Mouse (Mus musculus): Measurements from ENCODE around the gene Gm10181. TPM values are rescaled to one million over a fixed set of nuclear protein-coding genes. Genes with fewer than 3 reads are reported as not detected.

The Gm10181 gene
- not detected in 2 replicates for polyA plus RNA-seq (2015; fragmentation: Nextera tagmentation; extraction: Ambion mirVana)

DNA sequence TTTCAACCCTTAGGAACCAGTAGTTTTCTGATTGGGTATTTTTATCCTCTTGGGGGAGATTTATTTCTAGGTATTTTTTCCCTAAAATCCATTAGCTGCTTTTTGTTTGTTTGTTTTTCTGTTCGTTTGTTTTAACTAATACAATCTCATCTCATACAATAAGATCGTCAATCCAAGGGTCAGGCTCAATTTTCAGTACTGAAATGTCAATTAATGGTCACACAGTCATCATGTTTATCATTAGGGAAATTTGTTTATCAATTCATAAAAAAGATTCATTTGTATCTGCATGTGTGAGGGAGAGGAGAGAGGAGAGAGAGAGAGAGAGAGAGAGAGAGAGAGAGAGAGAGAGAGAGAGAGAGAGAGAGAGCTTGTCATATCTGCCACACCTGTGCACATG is at the start of gene Gm10181:
Gene Gm10181, plus strand, starts transcription at position 301 of the 400 bp plus-strand sequence.
- no peak within 1 kb of the TSS for H3K27ac ChIP-seq (ENCODE audit: low read length)
- no peak for ATAC-seq (ENCODE audit: low FRiP score, low TSS enrichment)
- H3K4me1 ChIP-seq (ENCODE audit: insufficient read depth, low read length): no peaks in the 10 kb centered on the region
- no peaks in the 10 kb centered on the region for H3K36me3 ChIP-seq (ENCODE audit: insufficient read depth, low read length)
- H3K9ac ChIP-seq (replicated peaks; ENCODE audit: low read length): no peak within 1 kb of the TSS
- no peaks in the 10 kb centered on the region for H3K27me3 ChIP-seq (ENCODE audit: insufficient read depth, low read length)
- no peaks in the 10 kb centered on the region for H3K9me3 ChIP-seq (ENCODE audit: low read length)
- no peak within 1 kb of the TSS for H3K4me2 ChIP-seq (replicated peaks; ENCODE audit: low read depth, low read length)
- 78% methylated on average over 2 of the region's 2 CpGs for WGBS
- no peak within 1 kb of the TSS for H3K4me3 ChIP-seq (ENCODE audit: low read length)

DNA sequence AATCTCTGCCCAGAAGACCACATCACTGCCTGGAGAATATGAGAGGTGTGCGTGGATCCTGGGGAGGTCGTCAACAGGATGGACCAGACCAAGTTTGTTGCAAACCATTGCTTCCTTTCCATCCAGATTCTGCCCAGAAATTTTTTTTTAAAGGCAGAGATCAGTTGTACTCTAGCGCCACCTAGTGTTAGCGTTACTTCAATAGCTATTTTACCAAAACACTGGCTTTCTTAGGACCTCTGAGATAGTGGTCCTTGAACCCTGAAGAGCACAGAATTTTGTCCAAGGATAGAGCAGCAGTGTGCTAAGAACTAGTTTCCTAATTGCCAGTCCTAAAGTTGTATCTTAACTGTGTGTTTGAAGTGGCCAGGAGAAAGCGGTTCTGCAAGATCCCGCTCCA is 47.6 kb upstream of the Gm10181 start:
- no peak overlapping the region for H3K4me3 ChIP-seq (ENCODE audit: low read length)
- H3K36me3 ChIP-seq (ENCODE audit: insufficient read depth, low read length): no peaks in the 10 kb centered on the region
- no peaks in the 10 kb centered on the region for H3K9me3 ChIP-seq (ENCODE audit: low read length)
- no peaks in the 10 kb centered on the region for H3K27me3 ChIP-seq (ENCODE audit: insufficient read depth, low read length)
- H3K27ac ChIP-seq (ENCODE audit: low read length): no peak overlapping the region
- H3K4me1 ChIP-seq (ENCODE audit: insufficient read depth, low read length): no peaks in the 10 kb centered on the region
- ATAC-seq (ENCODE audit: low FRiP score, low TSS enrichment): no peak
- H3K4me2 ChIP-seq (replicated peaks; ENCODE audit: low read depth, low read length): no peak overlapping the region
- no peak overlapping the region for H3K9ac ChIP-seq (replicated peaks; ENCODE audit: low read length)
- 24% methylated on average over 6 of the region's 6 CpGs for WGBS

GRCm38 (mm10) chr9:25042162-25043111 is 46.8 kb upstream of the Gm10181 start:
- no peak for ATAC-seq (ENCODE audit: low FRiP score, low TSS enrichment)
- Histone ChIP-seq H3K9me3 (ENCODE audit: low read length) (no peaks in the 10 kb centered on the region), H3K27me3 (ENCODE audit: insufficient read depth, low read length) (no peaks in the 10 kb centered on the region), H3K4me2 (replicated peaks; ENCODE audit: low read depth, low read length) (no peak overlapping the region), H3K36me3 (ENCODE audit: insufficient read depth, low read length) (no peaks in the 10 kb centered on the region), H3K4me3 (ENCODE audit: low read length) (no peak overlapping the region), H3K4me1 (ENCODE audit: insufficient read depth, low read length) (no peaks in the 10 kb centered on the region), H3K9ac (replicated peaks; ENCODE audit: low read length) (no peak overlapping the region), H3K27ac (ENCODE audit: low read length) (no peak overlapping the region)
- WGBS: 45% methylated on average over 15 of the region's 15 CpGs

- Histone ChIP-seq H3K9me3 (ENCODE audit: low read length) (no peaks in the 10 kb centered on the region), H3K4me2 (replicated peaks; ENCODE audit: low read depth, low read length) (no peak overlapping the region), H3K9ac (replicated peaks; ENCODE audit: low read length) (no peak overlapping the region), H3K4me1 (ENCODE audit: insufficient read depth, low read length) (no peaks in the 10 kb centered on the region), H3K36me3 (ENCODE audit: insufficient read depth, low read length) (no peaks in the 10 kb centered on the region), H3K27ac (ENCODE audit: low read length) (no peak overlapping the region), H3K27me3 (ENCODE audit: insufficient read depth, low read length) (no peaks in the 10 kb centered on the region), H3K4me3 (ENCODE audit: low read length) (no peak overlapping the region)
- ATAC-seq (ENCODE audit: low FRiP score, low TSS enrichment): no peak
- WGBS: 88% methylated on average over 3 of the region's 3 CpGs
Observed at GRCm38 (mm10) chr9:25044325-25044724, 44.9 kb upstream of the Gm10181 start.

DNA sequence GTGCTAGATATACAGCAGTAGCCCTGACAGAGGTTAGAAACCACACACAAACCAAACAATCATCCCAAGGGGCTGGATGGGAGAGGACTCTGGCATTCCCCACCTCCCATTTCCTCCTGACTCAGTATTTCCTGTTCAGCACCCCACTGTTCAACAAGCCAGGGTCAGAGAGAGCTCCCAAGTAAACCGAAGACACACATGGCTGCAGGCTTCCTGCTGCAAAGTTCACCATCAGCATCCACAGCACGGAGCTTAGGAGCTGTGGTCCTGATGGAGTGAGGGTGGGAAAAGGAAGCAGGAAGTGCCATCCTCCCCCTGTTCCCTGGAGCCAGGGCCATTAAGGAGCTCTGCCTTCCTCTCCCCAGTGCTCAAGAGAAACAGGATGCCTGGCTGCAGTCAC is 40.9 kb upstream of the Gm10181 start:
- Histone ChIP-seq H3K9ac (replicated peaks; ENCODE audit: low read length) (no peak overlapping the region), H3K4me3 (ENCODE audit: low read length) (no peak overlapping the region), H3K27me3 (ENCODE audit: insufficient read depth, low read length) (no peaks in the 10 kb centered on the region), H3K27ac (ENCODE audit: low read length) (0 out of 2 replicates have a peak overlapping the region, but pooled peaks have one; percentile 1), H3K4me2 (replicated peaks; ENCODE audit: low read depth, low read length) (peak overlapping the region; percentile 31), H3K4me1 (ENCODE audit: insufficient read depth, low read length) (no peaks in the 10 kb centered on the region), H3K9me3 (ENCODE audit: low read length) (no peaks in the 10 kb centered on the region), H3K36me3 (ENCODE audit: insufficient read depth, low read length) (no peaks in the 10 kb centered on the region)
- 17% methylated on average over 2 of the region's 2 CpGs for WGBS
- peak; percentile 54; the same call in 1 of the 2 replicates for ATAC-seq (ENCODE audit: low FRiP score, low TSS enrichment)

GRCm38 (mm10) chr9:25048940-25049339 is 40.3 kb upstream of the Gm10181 start:
- ATAC-seq (ENCODE audit: low FRiP score, low TSS enrichment): no peak
- no peak overlapping the region for H3K9ac ChIP-seq (replicated peaks; ENCODE audit: low read length)
- WGBS: 80% methylated on average over 2 of the region's 2 CpGs
- no peaks in the 10 kb centered on the region for H3K4me1 ChIP-seq (ENCODE audit: insufficient read depth, low read length)
- no peak overlapping the region for H3K27ac ChIP-seq (ENCODE audit: low read length)
- H3K4me3 ChIP-seq (ENCODE audit: low read length): no peak overlapping the region
- H3K4me2 ChIP-seq (replicated peaks; ENCODE audit: low read depth, low read length): no peak overlapping the region
- H3K36me3 ChIP-seq (ENCODE audit: insufficient read depth, low read length): no peaks in the 10 kb centered on the region
- H3K27me3 ChIP-seq (ENCODE audit: insufficient read depth, low read length): no peaks in the 10 kb centered on the region
- H3K9me3 ChIP-seq (ENCODE audit: low read length): no peaks in the 10 kb centered on the region

- Histone ChIP-seq H3K27me3 (ENCODE audit: insufficient read depth, low read length) (no peaks in the 10 kb centered on the region), H3K9ac (replicated peaks; ENCODE audit: low read length) (no peak overlapping the region), H3K9me3 (ENCODE audit: low read length) (no peaks in the 10 kb centered on the region), H3K36me3 (ENCODE audit: insufficient read depth, low read length) (no peaks in the 10 kb centered on the region), H3K27ac (ENCODE audit: low read length) (no peak overlapping the region), H3K4me3 (ENCODE audit: low read length) (no peak overlapping the region), H3K4me1 (ENCODE audit: insufficient read depth, low read length) (no peaks in the 10 kb centered on the region), H3K4me2 (replicated peaks; ENCODE audit: low read depth, low read length) (no peak overlapping the region)
- 67% methylated on average over 4 of the region's 4 CpGs for WGBS
- ATAC-seq (ENCODE audit: low FRiP score, low TSS enrichment): no peak
Observed at GRCm38 (mm10) chr9:25051901-25052300, 37.3 kb upstream of the Gm10181 start.

DNA sequence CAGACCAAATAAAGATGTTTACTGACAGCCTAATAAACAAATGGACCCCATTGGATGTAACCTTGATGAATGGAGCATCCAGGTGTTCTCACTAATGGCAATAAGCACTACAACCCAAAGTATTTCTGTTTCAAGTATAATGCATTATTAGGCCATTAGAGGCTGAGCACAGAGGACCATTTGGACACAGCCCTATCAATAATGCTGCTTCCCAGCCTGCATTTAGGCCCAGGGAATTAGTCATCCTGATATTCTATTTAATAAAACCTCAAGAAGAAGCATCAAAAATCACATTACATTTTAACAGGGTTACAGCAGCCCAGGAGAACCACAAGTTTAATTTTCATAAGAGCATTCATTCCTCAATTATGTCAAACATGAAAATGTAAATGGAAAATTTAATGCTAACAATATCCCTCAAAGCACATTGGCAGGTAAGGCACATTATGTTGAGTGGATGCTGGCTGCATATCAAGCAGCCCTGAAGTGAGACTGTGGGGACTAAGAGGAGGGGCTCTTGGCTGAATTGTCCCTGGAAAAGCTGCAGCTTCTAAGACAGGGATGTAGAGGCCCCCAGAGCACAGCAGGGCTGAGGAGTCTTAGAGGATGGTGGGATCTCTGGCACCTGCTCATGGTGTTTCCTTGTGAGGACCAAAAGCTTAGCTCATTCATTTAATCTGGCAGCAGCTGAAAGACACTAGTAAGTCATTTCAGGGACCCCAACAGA is 33.4 kb upstream of the Gm10181 start:
- H3K4me3 ChIP-seq (ENCODE audit: low read length): no peak overlapping the region
- no peak overlapping the region for H3K4me2 ChIP-seq (replicated peaks; ENCODE audit: low read depth, low read length)
- H3K9me3 ChIP-seq (ENCODE audit: low read length): no peaks in the 10 kb centered on the region
- no peak overlapping the region for H3K27ac ChIP-seq (ENCODE audit: low read length)
- no peak overlapping the region for H3K9ac ChIP-seq (replicated peaks; ENCODE audit: low read length)
- no peak for ATAC-seq (ENCODE audit: low FRiP score, low TSS enrichment)
- H3K27me3 ChIP-seq (ENCODE audit: insufficient read depth, low read length): no peaks in the 10 kb centered on the region
- no peaks in the 10 kb centered on the region for H3K36me3 ChIP-seq (ENCODE audit: insufficient read depth, low read length)
- H3K4me1 ChIP-seq (ENCODE audit: insufficient read depth, low read length): no peaks in the 10 kb centered on the region

DNA sequence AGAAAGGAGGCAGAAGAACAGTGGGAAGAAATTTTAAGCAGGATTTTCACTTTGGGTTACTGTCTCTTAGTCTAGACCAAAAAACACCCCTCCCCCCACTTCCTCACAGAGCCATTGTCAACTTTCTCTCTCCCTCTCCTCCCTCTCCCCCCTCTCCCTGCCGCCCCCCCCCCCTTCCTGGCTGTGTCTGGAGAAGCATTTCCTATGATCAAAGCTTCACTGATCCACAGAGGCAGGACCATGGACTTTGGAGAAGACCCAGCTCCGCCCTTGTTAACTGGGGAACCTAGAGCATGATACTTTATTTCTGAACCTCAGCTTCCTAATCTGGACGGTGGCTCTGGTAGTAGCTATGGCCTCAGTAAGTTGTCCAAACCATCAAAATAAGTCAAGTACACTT is 30.5 kb upstream of the Gm10181 start:
- Histone ChIP-seq H3K9ac (replicated peaks; ENCODE audit: low read length) (no peak overlapping the region), H3K4me2 (replicated peaks; ENCODE audit: low read depth, low read length) (no peak overlapping the region), H3K4me1 (ENCODE audit: insufficient read depth, low read length) (no peaks in the 10 kb centered on the region), H3K27me3 (ENCODE audit: insufficient read depth, low read length) (no peaks in the 10 kb centered on the region), H3K36me3 (ENCODE audit: insufficient read depth, low read length) (no peaks in the 10 kb centered on the region), H3K4me3 (ENCODE audit: low read length) (no peak overlapping the region), H3K9me3 (ENCODE audit: low read length) (peaks cover 4% of the 10 kb centered on the region; the same call in 1 of the 2 replicates), H3K27ac (ENCODE audit: low read length) (no peak overlapping the region)
- 72% methylated on average over 2 of the region's 3 CpGs for WGBS
- peak; percentile 42; the same call in 1 of the 2 replicates for ATAC-seq (ENCODE audit: low FRiP score, low TSS enrichment)

- Histone ChIP-seq H3K27ac (ENCODE audit: low read length) (no peak overlapping the region), H3K4me2 (replicated peaks; ENCODE audit: low read depth, low read length) (no peak overlapping the region), H3K9me3 (ENCODE audit: low read length) (no peaks in the 10 kb centered on the region), H3K4me1 (ENCODE audit: insufficient read depth, low read length) (no peaks in the 10 kb centered on the region), H3K4me3 (ENCODE audit: low read length) (no peak overlapping the region), H3K27me3 (ENCODE audit: insufficient read depth, low read length) (no peaks in the 10 kb centered on the region), H3K9ac (replicated peaks; ENCODE audit: low read length) (no peak overlapping the region), H3K36me3 (ENCODE audit: insufficient read depth, low read length) (no peaks in the 10 kb centered on the region)
- no peak for ATAC-seq (ENCODE audit: low FRiP score, low TSS enrichment)
- 86% methylated on average over 1 of the region's 1 CpGs for WGBS
Observed at GRCm38 (mm10) chr9:25072666-25073065, 16.6 kb upstream of the Gm10181 start.
